In the genomic region with DNA sequence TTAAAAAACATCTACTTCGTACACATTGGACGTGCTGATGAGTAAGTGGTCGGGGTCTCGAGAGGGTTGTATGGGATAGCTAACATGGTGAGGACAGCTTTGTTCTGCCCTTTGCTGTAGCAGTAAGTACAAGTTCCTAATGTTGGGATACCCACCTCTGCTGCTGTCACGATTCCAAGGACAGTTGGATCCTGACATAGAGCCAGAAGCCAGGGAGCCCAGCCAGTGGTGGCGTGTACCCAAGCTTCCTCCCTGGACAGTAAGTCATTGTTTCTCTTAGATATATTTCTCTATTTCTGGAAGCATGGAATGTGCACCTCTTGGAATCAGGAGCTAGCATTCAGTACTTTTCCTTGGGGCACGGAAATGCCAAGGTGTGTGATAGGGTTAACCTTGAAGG, we compare ENCODE assay signal across 17 mouse cellular contexts. TPM values are rescaled to one million over a fixed set of nuclear protein-coding genes. Genes with fewer than 3 reads are reported as not detected.
DNase-seq lines count a peak whose midpoint lies in the region; ATAC-seq and TF ChIP-seq lines count a peak whose summit lies in the region.
"Had no signal": no experiment of that assay in that cellular context is flagged by ENCODE, and none has a peak within 500 bp of the region (broad histone marks: within the 10 kb centered on the region; RNA-seq: fewer than 3 reads in every experiment).

No protein-coding gene starts in this region.

- no peak overlapping the region for H3K4me2 ChIP-seq in midbrain, embryonic 16.5 days (ENCODE audit: low read length)
- H3K4me2 ChIP-seq: hindbrain, embryonic 14.5 days; limb, embryonic 12.5 days; lung, embryonic 15.5 days had no signal

- peaks cover 2% of the 10 kb centered on the region; the same call in 1 of the 2 replicates for H3K36me3 ChIP-seq in kidney, adult 2 months (ENCODE audit: control insufficient read depth, insufficient read depth, low read length)
- H3K36me3 ChIP-seq in midbrain, embryonic 16.5 days (ENCODE audit: control insufficient read depth, insufficient read depth, low read length): peaks cover 25% of the 10 kb centered on the region

- DNase-seq in cerebellum, adult 18-20 months: peak; percentile 28 to 42
- DNase-seq in cerebellum, adult 9-10 months: no peak
- peak; percentile 16 for DNase-seq in kidney, adult 2 months
- no peak for DNase-seq in kidney, adult 11 months
- DNase-seq in brain, adult 2 months (ENCODE audit: low read depth, low spot score): peak; percentile 18
- DNase-seq in heart, postnatal 4 days: peak; percentile 58
- DNase-seq in right cerebral cortex, postnatal 36 days (ENCODE audit: low spot score in 2 of 2): no peak
- DNase-seq: gastrocnemius, postnatal 14 days had no signal

- no peak for ATAC-seq in midbrain, embryonic 16.5 days

- no peak overlapping the region for H3K27ac ChIP-seq in kidney, adult 2 months (ENCODE audit: insufficient read depth, low read depth, low read length)
- no peak overlapping the region for H3K27ac ChIP-seq in midbrain, embryonic 16.5 days (ENCODE audit: low read length)
- H3K27ac ChIP-seq: hindbrain, embryonic 14.5 days; kidney, postnatal 0 days; limb, embryonic 12.5 days; lung, embryonic 15.5 days; midbrain, embryonic 10.5 days had no signal

- H3K9ac ChIP-seq in midbrain, embryonic 16.5 days (ENCODE audit: low read depth, low read length): no peak overlapping the region
- H3K9ac ChIP-seq: hindbrain, embryonic 14.5 days; limb, embryonic 12.5 days; lung, embryonic 15.5 days had no signal

- 72% methylated on average over 7 of the region's 7 CpGs for WGBS in kidney, adult 2 months
- 83% methylated on average over 7 of the region's 7 CpGs for WGBS in midbrain, embryonic 16.5 days

- no peak overlapping the region for H3K4me3 ChIP-seq in kidney, adult 2 months (ENCODE audit: insufficient read depth, low read depth, low read length)
- H3K4me3 ChIP-seq in midbrain, embryonic 16.5 days (ENCODE audit: low read depth, low read length): no peak overlapping the region
- H3K4me3 ChIP-seq: limb, embryonic 12.5 days; lung, embryonic 15.5 days; midbrain, embryonic 10.5 days had no signal

- TF ChIP-seq POLR2A in kidney, adult 2 months (IDR thresholded peaks at IDR 0.05; ENCODE audit: low read depth, low read length): no peak

- no peaks in the 10 kb centered on the region for H3K4me1 ChIP-seq in kidney, adult 2 months (ENCODE audit: control insufficient read depth, insufficient read depth, low read length)
- no peaks in the 10 kb centered on the region for H3K4me1 ChIP-seq in midbrain, embryonic 16.5 days (ENCODE audit: control insufficient read depth, insufficient read depth, low read length)
- H3K4me1 ChIP-seq: limb, embryonic 12.5 days; lung, embryonic 15.5 days; midbrain, embryonic 10.5 days had no signal

- no peaks in the 10 kb centered on the region for H3K27me3 ChIP-seq in kidney, adult 2 months (replicated peaks; ENCODE audit: control insufficient read depth, insufficient read depth, low read length)
- H3K27me3 ChIP-seq in midbrain, embryonic 16.5 days (ENCODE audit: control insufficient read depth, insufficient read depth, low read depth, low read length): no peaks in the 10 kb centered on the region
- H3K27me3 ChIP-seq: limb, embryonic 12.5 days; lung, embryonic 15.5 days had no signal

- no peaks in the 10 kb centered on the region for H3K9me3 ChIP-seq in midbrain, embryonic 16.5 days (replicated peaks; ENCODE audit: control insufficient read depth, low read length, poor library complexity, severe bottlenecking)
- H3K9me3 ChIP-seq: G1E; limb, embryonic 12.5 days; lung, embryonic 15.5 days; midbrain, embryonic 10.5 days had no signal

- no peak for TF ChIP-seq CTCF in kidney, adult 2 months (conservative IDR thresholded peaks at IDR 0.05; ENCODE audit: insufficient read depth, insufficient read length, low read depth, low read length)

RNA-seq across cellular contexts. Expression of a gene that starts 12.2 kb away (rescaled TPM):
- 8.4 and 10.0 TPM in 2 replicates for polyA plus RNA-seq in kidney, adult 2 months (2012; rRNA removed)
- 10 to 100 TPM; 31.4 to 32.0 TPM for total RNA-seq in heart, postnatal 4 days (2021)
- 64.4 and 65.7 TPM in 2 replicates for polyA plus RNA-seq in midbrain, embryonic 16.5 days (2015; fragmentation: Nextera tagmentation; extraction: Ambion mirVana)

RNA-seq across cellular contexts. Expression of a gene that starts 42.9 kb away (rescaled TPM):
- 107 and 111 TPM in 2 replicates for polyA plus RNA-seq in kidney, adult 2 months (2012; rRNA removed)
- total RNA-seq in heart, postnatal 4 days (2021): 10 to 100 TPM; 76.3 to 81.5 TPM
- polyA plus RNA-seq in midbrain, embryonic 16.5 days (2015; fragmentation: Nextera tagmentation; extraction: Ambion mirVana): 88.1 and 107 TPM in 2 replicates

RNA-seq across cellular contexts. Expression of a gene that starts 43.2 kb away (rescaled TPM):
- polyA plus RNA-seq in kidney, adult 2 months (2012; rRNA removed): 10.7 and 10.8 TPM in 2 replicates
- total RNA-seq in heart, postnatal 4 days (2021): 10 to 100 TPM; 31.4 to 35.1 TPM
- polyA plus RNA-seq in midbrain, embryonic 16.5 days (2015; fragmentation: Nextera tagmentation; extraction: Ambion mirVana): 19.9 and 20.0 TPM in 2 replicates

RNA-seq across cellular contexts. Expression of a gene that starts 43.8 kb away (rescaled TPM):
- polyA plus RNA-seq in kidney, adult 2 months (2012; rRNA removed): 1.4 and 3.4 TPM in 2 replicates
- total RNA-seq in heart, postnatal 4 days (2021): not detected
- 0.15 and 0.17 TPM in 2 replicates for polyA plus RNA-seq in midbrain, embryonic 16.5 days (2015; fragmentation: Nextera tagmentation; extraction: Ambion mirVana)
- total RNA-seq: common myeloid progenitor, adult 5-6 weeks; G1E; gastrocnemius, postnatal 14 days; layer of hippocampus, postnatal 25 days had no signal
- polyA plus RNA-seq: G1E; hindbrain, embryonic 14.5 days; lung, embryonic 15.5 days; midbrain, embryonic 10.5 days had no signal

Comparison
In these comparisons a context has a peak if more than half of its experiments do, and no peak if none do; other contexts are left out.
1. DNase-seq: peak in cerebellum, adult 18-20 months (2 of 2), kidney, adult 2 months (single experiment), brain, adult 2 months (single experiment) and heart, postnatal 4 days (single experiment); none in cerebellum, adult 9-10 months (single experiment), kidney, adult 11 months (single experiment) and right cerebral cortex, postnatal 36 days (0 of 2).